Mouse (Mus musculus): ENCODE measurements around the gene Pcnx2.

Gene Pcnx2

GRCm38 (mm10) chr8:125897388-125897787, 729 bp downstream of the Pcnx2 start:
- DNase-seq (ENCODE audit: low spot score in 2 of 2): no peak

GRCm38 (mm10) chr8:125889920-125890319, 8.2 kb downstream of the Pcnx2 start:
- DNase-seq (ENCODE audit: low spot score in 2 of 2): no peak

- no peak for DNase-seq (ENCODE audit: low spot score in 2 of 2)
These were observed 10.6 kb downstream of the Pcnx2 start for GRCm38 (mm10) chr8:125887549-125887948.

GRCm38 (mm10) chr8:125880447-125880846, 17.7 kb downstream of the Pcnx2 start:
- no peak for DNase-seq (ENCODE audit: low spot score in 2 of 2)

GRCm38 (mm10) chr8:125873250-125873534, 24.9 kb downstream of the Pcnx2 start:
- no peak for DNase-seq (ENCODE audit: low spot score in 2 of 2)

- no peak for DNase-seq (ENCODE audit: low spot score in 2 of 2)
These were observed 25.4 kb downstream of the Pcnx2 start for GRCm38 (mm10) chr8:125872501-125873249.

GRCm38 (mm10) chr8:125870821-125871321, 27.2 kb downstream of the Pcnx2 start:
- DNase-seq (ENCODE audit: low spot score in 2 of 2): peak in 1 of 2 experiments; percentile 8

- no peak for DNase-seq (ENCODE audit: low spot score in 2 of 2)
These were observed 27.9 kb downstream of the Pcnx2 start for GRCm38 (mm10) chr8:125870179-125870702.

GRCm38 (mm10) chr8:125869739-125870138, 28.4 kb downstream of the Pcnx2 start:
- DNase-seq (ENCODE audit: low spot score in 2 of 2): peak; percentile 31

GRCm38 (mm10) chr8:125868552-125868951, 29.6 kb downstream of the Pcnx2 start:
- DNase-seq (ENCODE audit: low spot score in 2 of 2): no peak

GRCm38 (mm10) chr8:125866125-125866524, 32.0 kb downstream of the Pcnx2 start:
- no peak for DNase-seq (ENCODE audit: low spot score in 2 of 2)

GRCm38 (mm10) chr8:125857251-125857650, 40.9 kb downstream of the Pcnx2 start:
- DNase-seq (ENCODE audit: low spot score in 2 of 2): no peak

GRCm38 (mm10) chr8:125856160-125856559, 42.0 kb downstream of the Pcnx2 start:
- no peak for DNase-seq (ENCODE audit: low spot score in 2 of 2)

- no peak for DNase-seq (ENCODE audit: low spot score in 2 of 2)
These were observed 43.7 kb downstream of the Pcnx2 start for GRCm38 (mm10) chr8:125854379-125854778.

GRCm38 (mm10) chr8:125853300-125853699, 44.8 kb downstream of the Pcnx2 start:
- no peak for DNase-seq (ENCODE audit: low spot score in 2 of 2)

- no peak for DNase-seq (ENCODE audit: low spot score in 2 of 2)
These were observed 48.9 kb downstream of the Pcnx2 start for GRCm38 (mm10) chr8:125849181-125849580.

- DNase-seq (ENCODE audit: low spot score in 2 of 2): no peak
These were observed 50.3 kb downstream of the Pcnx2 start for GRCm38 (mm10) chr8:125847842-125848241.

- no peak for DNase-seq (ENCODE audit: low spot score in 2 of 2)
These were observed 52.8 kb downstream of the Pcnx2 start for GRCm38 (mm10) chr8:125845281-125845680.

GRCm38 (mm10) chr8:125843122-125843836, 54.8 kb downstream of the Pcnx2 start:
- DNase-seq (ENCODE audit: low spot score in 2 of 2): no peak

GRCm38 (mm10) chr8:125842158-125842557, 56.0 kb downstream of the Pcnx2 start:
- no peak for DNase-seq (ENCODE audit: low spot score in 2 of 2)

GRCm38 (mm10) chr8:125824688-125825087, 73.4 kb downstream of the Pcnx2 start:
- no peak for DNase-seq (ENCODE audit: low spot score in 2 of 2)

- peak in 1 of 2 experiments; percentile 11 for DNase-seq (ENCODE audit: low spot score in 2 of 2)
These were observed 74.4 kb downstream of the Pcnx2 start for GRCm38 (mm10) chr8:125823719-125824118.

GRCm38 (mm10) chr8:125822065-125822464, 76.1 kb downstream of the Pcnx2 start:
- DNase-seq (ENCODE audit: low spot score in 2 of 2): no peak

Measured in spleen, postnatal 36 days (tissue).